Mouse (Mus musculus): ENCODE data around the gene Mbd4. TPM values are rescaled to one million over a fixed set of nuclear protein-coding genes. Genes with fewer than 3 reads are reported as not detected.
A peak's percentile ranks its signal among the peaks of the same experiment; 100 is the strongest.

Gene Mbd4
- polyA plus RNA-seq (2014; fragmentation: Nextera tagmentation; extraction: Ambion mirVana) = 5.3 and 10.2 TPM in 2 replicates

GRCm38 (mm10) chr6:115853091-115853813 is at the start of gene Mbd4, which contains the start of gene Ift122:
Mbd4 (minus strand) TSS chr6:115853371.
Ift122 (plus strand) TSS chr6:115853470.
- Histone ChIP-seq H3K9me3 (ENCODE audit: control insufficient read depth, low read length) (no peaks in the 10 kb centered on the region), H3K9ac (replicated peaks; ENCODE audit: low read length) (peak within 1 kb of the TSS; percentile 52), H3K4me1 (ENCODE audit: control insufficient read depth, insufficient read depth, low read length) (peaks cover 4% of the 10 kb centered on the region; the same call in 1 of the 2 replicates), H3K36me3 (ENCODE audit: control insufficient read depth, insufficient read depth, low read length) (peaks cover 9% of the 10 kb centered on the region; the same call in 1 of the 2 replicates), H3K27ac (replicated peaks; ENCODE audit: low read depth, low read length) (peak within 1 kb of the TSS; percentile 85), H3K4me2 (ENCODE audit: low read length) (peak within 1 kb of the TSS; percentile 76), H3K27me3 (ENCODE audit: control insufficient read depth, insufficient read depth, low read length) (no peaks in the 10 kb centered on the region), H3K4me3 (replicated peaks; ENCODE audit: low read depth, low read length) (peak within 1 kb of the TSS; percentile 53)
- under 1% methylated on average over 51 of the region's 51 CpGs for WGBS
- peak; percentile 99 for ATAC-seq (ENCODE audit: low FRiP score, low TSS enrichment)
- DNase-seq = peak; percentile 100

DNA sequence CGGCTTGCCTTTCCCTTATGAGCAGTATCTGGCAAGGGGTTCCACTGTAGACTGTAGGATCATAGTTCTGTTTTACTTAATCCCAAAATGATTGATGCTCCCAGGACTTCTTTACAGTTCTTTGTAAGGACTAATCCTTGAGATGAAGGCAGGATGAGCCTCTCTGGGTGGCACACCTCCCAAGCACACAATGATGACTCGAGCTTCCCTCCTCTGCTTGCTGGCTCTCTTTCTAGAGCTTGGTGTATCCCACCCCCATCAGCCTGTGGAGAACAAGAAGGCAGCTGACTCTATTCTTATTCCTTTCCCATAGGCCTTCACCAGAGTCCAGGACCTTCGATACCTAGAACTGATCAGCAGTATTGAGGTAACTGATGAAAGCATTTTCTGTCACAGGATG is 49.4 kb upstream of the Mbd4 start:
- H3K36me3 ChIP-seq (ENCODE audit: control insufficient read depth, insufficient read depth, low read length) = peaks cover 41% of the 10 kb centered on the region
- no peak overlapping the region for H3K4me3 ChIP-seq (replicated peaks; ENCODE audit: low read depth, low read length)
- WGBS = 74% methylated on average over 3 of the region's 3 CpGs
- H3K9me3 ChIP-seq (ENCODE audit: control insufficient read depth, low read length) = no peaks in the 10 kb centered on the region
- no peaks in the 10 kb centered on the region for H3K27me3 ChIP-seq (ENCODE audit: control insufficient read depth, insufficient read depth, low read length)
- ATAC-seq (ENCODE audit: low FRiP score, low TSS enrichment) (no peak), DNase-seq (no peak)
- H3K9ac ChIP-seq (replicated peaks; ENCODE audit: low read length) = no peak overlapping the region
- no peaks in the 10 kb centered on the region for H3K4me1 ChIP-seq (ENCODE audit: control insufficient read depth, insufficient read depth, low read length)
- no peak overlapping the region for H3K4me2 ChIP-seq (ENCODE audit: low read length)
- no peak overlapping the region for H3K27ac ChIP-seq (replicated peaks; ENCODE audit: low read depth, low read length)

- Histone ChIP-seq H3K27ac (replicated peaks; ENCODE audit: low read depth, low read length) (no peak overlapping the region), H3K4me3 (replicated peaks; ENCODE audit: low read depth, low read length) (no peak overlapping the region), H3K4me2 (ENCODE audit: low read length) (no peak overlapping the region), H3K9ac (replicated peaks; ENCODE audit: low read length) (no peak overlapping the region; the same call in 1 of the 2 replicates), H3K36me3 (ENCODE audit: control insufficient read depth, insufficient read depth, low read length) (peaks cover 34% of the 10 kb centered on the region), H3K4me1 (ENCODE audit: control insufficient read depth, insufficient read depth, low read length) (no peaks in the 10 kb centered on the region), H3K9me3 (ENCODE audit: control insufficient read depth, low read length) (no peaks in the 10 kb centered on the region), H3K27me3 (ENCODE audit: control insufficient read depth, insufficient read depth, low read length) (no peaks in the 10 kb centered on the region)
- 70% methylated on average over 8 of the region's 8 CpGs for WGBS
- DNase-seq (peak; percentile 78), ATAC-seq (ENCODE audit: low FRiP score, low TSS enrichment) (no peak)
Observed at GRCm38 (mm10) chr6:115901489-115901931, 48.3 kb upstream of the Mbd4 start.

DNA sequence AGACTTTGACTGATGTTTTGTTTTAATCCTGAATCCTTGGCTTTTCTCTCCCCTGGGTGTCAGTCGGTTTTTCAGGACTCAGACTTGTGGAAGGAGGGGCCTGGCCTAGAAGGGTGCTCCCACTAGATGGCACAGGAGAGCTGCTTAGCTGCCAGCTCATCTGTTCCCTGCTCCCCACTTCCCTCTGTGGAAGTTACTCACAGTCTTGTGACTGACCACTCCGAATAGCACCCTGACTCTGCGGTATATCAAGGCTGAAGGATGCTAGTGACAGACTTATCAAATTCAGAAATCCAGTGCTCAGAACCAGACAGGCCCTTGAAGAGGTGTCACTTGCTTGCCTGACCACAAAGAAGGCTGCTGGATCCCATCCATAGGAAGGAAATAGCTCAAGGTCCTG is 47.9 kb upstream of the Mbd4 start:
- Histone ChIP-seq H3K4me3 (replicated peaks; ENCODE audit: low read depth, low read length) (no peak overlapping the region), H3K36me3 (ENCODE audit: control insufficient read depth, insufficient read depth, low read length) (peaks cover 33% of the 10 kb centered on the region), H3K4me1 (ENCODE audit: control insufficient read depth, insufficient read depth, low read length) (no peaks in the 10 kb centered on the region), H3K9ac (replicated peaks; ENCODE audit: low read length) (no peak overlapping the region), H3K27me3 (ENCODE audit: control insufficient read depth, insufficient read depth, low read length) (no peaks in the 10 kb centered on the region), H3K4me2 (ENCODE audit: low read length) (no peak overlapping the region), H3K27ac (replicated peaks; ENCODE audit: low read depth, low read length) (no peak overlapping the region), H3K9me3 (ENCODE audit: control insufficient read depth, low read length) (no peaks in the 10 kb centered on the region)
- ATAC-seq (ENCODE audit: low FRiP score, low TSS enrichment) = no peak
- peak; percentile 82 for DNase-seq
- WGBS = 29% methylated on average over 3 of the region's 3 CpGs

DNA sequence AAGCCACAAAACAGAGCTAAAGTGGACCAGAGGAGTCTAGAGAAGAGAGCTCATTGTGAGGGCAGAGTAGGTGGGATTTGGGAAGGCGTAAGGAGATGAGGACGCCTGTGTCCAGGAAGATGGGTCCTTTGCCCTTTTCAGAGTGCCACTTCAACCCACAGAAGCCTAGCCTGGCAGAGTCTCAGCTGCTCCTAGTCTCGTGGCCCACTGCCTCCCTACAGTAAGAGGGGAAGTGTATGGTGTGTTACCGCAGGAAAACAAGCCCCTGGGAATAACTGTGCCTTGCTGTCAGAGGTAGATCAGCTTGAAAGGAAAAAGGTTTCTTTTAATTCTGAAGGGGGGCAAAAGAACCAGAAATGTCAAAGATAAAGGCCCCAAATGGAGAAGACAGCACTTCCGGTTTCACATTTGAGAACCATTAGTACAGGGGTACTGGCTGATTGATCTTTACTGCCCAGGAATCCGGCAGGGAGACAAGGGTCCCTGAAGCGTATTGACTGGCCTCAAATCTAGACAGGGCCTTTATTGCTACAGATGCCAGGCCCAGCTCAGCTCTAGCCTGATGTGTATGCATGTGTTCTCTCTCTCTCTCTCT is 44.9 kb upstream of the Mbd4 start:
- H3K4me2 ChIP-seq (ENCODE audit: low read length) = no peak overlapping the region
- no peaks in the 10 kb centered on the region for H3K27me3 ChIP-seq (ENCODE audit: control insufficient read depth, insufficient read depth, low read length)
- no peaks in the 10 kb centered on the region for H3K9me3 ChIP-seq (ENCODE audit: control insufficient read depth, low read length)
- no peak overlapping the region for H3K9ac ChIP-seq (replicated peaks; ENCODE audit: low read length)
- ATAC-seq (ENCODE audit: low FRiP score, low TSS enrichment) = no peak
- DNase-seq = no peak
- peaks cover 30% of the 10 kb centered on the region for H3K36me3 ChIP-seq (ENCODE audit: control insufficient read depth, insufficient read depth, low read length)
- H3K4me1 ChIP-seq (ENCODE audit: control insufficient read depth, insufficient read depth, low read length) = no peaks in the 10 kb centered on the region
- H3K27ac ChIP-seq (replicated peaks; ENCODE audit: low read depth, low read length) = no peak overlapping the region
- WGBS = 81% methylated on average over 7 of the region's 7 CpGs
- no peak overlapping the region for H3K4me3 ChIP-seq (replicated peaks; ENCODE audit: low read depth, low read length)

DNA sequence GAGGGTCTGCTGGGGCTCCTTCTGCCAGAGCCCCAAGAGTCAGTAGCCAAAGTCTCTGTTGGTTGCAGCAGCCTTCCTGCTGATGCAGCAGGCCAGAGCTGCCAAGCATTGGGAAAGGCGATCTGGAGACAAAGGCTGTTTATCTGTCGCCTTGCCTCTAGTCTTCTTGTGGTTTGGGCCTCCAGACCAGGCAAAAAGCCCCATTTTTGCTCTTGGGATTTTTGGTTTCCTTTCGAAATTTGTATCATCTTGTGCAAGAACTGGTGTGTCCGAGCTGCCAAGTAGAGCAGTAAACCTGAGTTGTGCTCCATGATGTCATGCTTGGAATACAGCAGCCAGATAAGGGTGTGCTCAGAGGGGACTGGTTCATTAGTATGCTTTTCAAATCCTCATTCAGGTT is 43.9 kb upstream of the Mbd4 start:
- Histone ChIP-seq H3K4me3 (replicated peaks; ENCODE audit: low read depth, low read length) (no peak overlapping the region), H3K4me2 (ENCODE audit: low read length) (no peak overlapping the region), H3K27me3 (ENCODE audit: control insufficient read depth, insufficient read depth, low read length) (no peaks in the 10 kb centered on the region), H3K27ac (replicated peaks; ENCODE audit: low read depth, low read length) (no peak overlapping the region), H3K9ac (replicated peaks; ENCODE audit: low read length) (no peak overlapping the region), H3K4me1 (ENCODE audit: control insufficient read depth, insufficient read depth, low read length) (0 out of 2 replicates have a peak, but pooled peaks cover 4% of the 10 kb centered on the region), H3K36me3 (ENCODE audit: control insufficient read depth, insufficient read depth, low read length) (peaks cover 36% of the 10 kb centered on the region), H3K9me3 (ENCODE audit: control insufficient read depth, low read length) (no peaks in the 10 kb centered on the region)
- no peak for DNase-seq
- 77% methylated on average over 4 of the region's 4 CpGs for WGBS
- ATAC-seq (ENCODE audit: low FRiP score, low TSS enrichment) = no peak

DNA sequence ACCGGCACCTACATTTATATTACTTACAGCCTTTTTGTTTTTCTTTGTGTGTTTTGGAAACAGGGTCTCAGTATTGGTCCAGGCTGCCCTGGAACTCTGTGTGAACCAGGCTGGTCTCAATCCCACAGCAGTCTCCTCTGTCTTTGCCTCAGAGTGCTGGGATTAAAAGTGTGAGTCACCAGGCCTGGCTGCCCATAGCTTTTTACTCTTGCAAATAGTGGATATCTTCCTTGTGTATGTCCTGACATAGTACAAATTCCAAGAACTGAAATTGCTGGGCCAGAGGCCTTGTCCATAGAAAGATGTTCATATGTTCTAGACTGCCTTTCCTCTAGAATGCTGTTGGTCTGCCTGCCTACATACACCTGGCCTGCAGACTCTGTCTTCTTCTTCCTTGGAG is 43.2 kb upstream of the Mbd4 start:
- no peak overlapping the region for H3K4me2 ChIP-seq (ENCODE audit: low read length)
- no peak overlapping the region for H3K27ac ChIP-seq (replicated peaks; ENCODE audit: low read depth, low read length)
- peaks cover 39% of the 10 kb centered on the region for H3K36me3 ChIP-seq (ENCODE audit: control insufficient read depth, insufficient read depth, low read length)
- H3K4me1 ChIP-seq (ENCODE audit: control insufficient read depth, insufficient read depth, low read length) = peaks cover 10% of the 10 kb centered on the region; the same call in 1 of the 2 replicates
- no peaks in the 10 kb centered on the region for H3K27me3 ChIP-seq (ENCODE audit: control insufficient read depth, insufficient read depth, low read length)
- ATAC-seq (ENCODE audit: low FRiP score, low TSS enrichment) (no peak), DNase-seq (no peak)
- H3K9ac ChIP-seq (replicated peaks; ENCODE audit: low read length) = no peak overlapping the region
- no peak overlapping the region for H3K4me3 ChIP-seq (replicated peaks; ENCODE audit: low read depth, low read length)
- 56% methylated on average over 1 of the region's 1 CpGs for WGBS
- no peaks in the 10 kb centered on the region for H3K9me3 ChIP-seq (ENCODE audit: control insufficient read depth, low read length)

DNA sequence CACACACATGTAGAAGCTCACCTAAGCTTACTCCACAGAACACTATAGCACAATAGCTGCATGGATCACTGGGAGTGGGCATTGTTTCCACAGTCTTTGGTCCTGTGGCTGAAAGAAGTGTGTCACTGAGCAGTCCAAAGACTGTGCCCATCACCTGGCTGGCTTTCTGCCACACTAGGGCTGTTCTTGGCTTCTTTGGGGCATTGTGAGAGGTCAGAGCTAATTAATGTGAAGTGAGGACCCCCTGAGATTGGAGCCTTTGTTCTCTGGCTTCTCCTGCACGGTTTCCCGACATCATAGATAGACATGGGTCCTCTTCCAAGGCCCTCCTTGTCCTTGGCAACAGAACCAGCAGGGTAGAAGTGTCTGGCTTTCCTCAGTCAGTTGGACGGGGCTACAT is 39.2 kb upstream of the Mbd4 start:
- no peaks in the 10 kb centered on the region for H3K27me3 ChIP-seq (ENCODE audit: control insufficient read depth, insufficient read depth, low read length)
- H3K27ac ChIP-seq (replicated peaks; ENCODE audit: low read depth, low read length) = no peak overlapping the region
- peaks cover 15% of the 10 kb centered on the region; the same call in 1 of the 2 replicates for H3K4me1 ChIP-seq (ENCODE audit: control insufficient read depth, insufficient read depth, low read length)
- no peaks in the 10 kb centered on the region for H3K9me3 ChIP-seq (ENCODE audit: control insufficient read depth, low read length)
- no peak overlapping the region for H3K4me2 ChIP-seq (ENCODE audit: low read length)
- no peak overlapping the region for H3K4me3 ChIP-seq (replicated peaks; ENCODE audit: low read depth, low read length)
- 64% methylated on average over 3 of the region's 3 CpGs for WGBS
- no peak overlapping the region for H3K9ac ChIP-seq (replicated peaks; ENCODE audit: low read length)
- ATAC-seq (ENCODE audit: low FRiP score, low TSS enrichment) (no peak), DNase-seq (no peak)
- H3K36me3 ChIP-seq (ENCODE audit: control insufficient read depth, insufficient read depth, low read length) = peaks cover 40% of the 10 kb centered on the region

All from midbrain, embryonic 14.5 days (tissue).